Mouse (Mus musculus) spleen, adult 12 weeks (tissue): ENCODE measurements around the gene Gm14435.
"Not testable (repeated sequence)": the region's sequence is repeated elsewhere in the genome, so short reads cannot be mapped to it uniquely, and the experiment has no call there.

Experiments used
- DNase-seq: peaks from one replicate; pipeline ENCODE4 v3.0.0; 2022; ENCODE audit warnings: low spot score

Gm14435 gene

GRCm38 (mm10) chr2:176423294-176423693 lies at the start of gene Gm14435:
TSS of gene Gm14435 (plus strand) at chr2:176423594.
- not testable (repeated sequence) for DNase-seq
